In the genomic region with DNA sequence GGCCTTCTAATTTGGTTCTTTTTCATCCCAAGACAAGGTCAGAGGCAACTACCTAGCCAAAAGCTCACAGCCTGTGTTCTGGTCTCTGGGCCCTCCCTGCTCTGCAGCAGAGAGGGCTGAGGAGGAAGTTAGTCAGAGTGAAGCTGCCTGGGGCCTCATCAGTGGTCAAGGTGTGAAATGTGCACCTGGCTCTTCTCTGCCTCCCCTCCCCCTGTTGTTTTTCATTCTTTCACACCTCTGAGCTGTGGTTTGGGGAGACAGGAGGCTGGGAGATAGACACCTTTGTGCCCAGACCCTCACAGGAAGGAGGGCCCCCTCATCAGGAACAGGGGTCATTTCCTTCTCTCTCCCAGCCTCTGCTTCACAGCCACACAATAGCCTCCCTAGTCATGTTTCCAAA, we compare ENCODE assay signal across 16 mouse cellular contexts. TPM values are rescaled to one million over a fixed set of nuclear protein-coding genes. Genes with fewer than 3 reads are reported as not detected.
"Had no signal": no experiment of that assay in that cellular context is flagged by ENCODE, and none has a peak within 500 bp of the region (broad histone marks: within the 10 kb centered on the region; RNA-seq: fewer than 3 reads in every experiment).

No protein-coding gene starts in this region.

- H3K9ac ChIP-seq: limb, embryonic 13.5 days; liver, embryonic 14.5 days; midbrain, embryonic 15.5 days; neural tube, embryonic 13.5 days had no signal

- H3K36me3 ChIP-seq: limb, embryonic 13.5 days; midbrain, embryonic 10.5 days; midbrain, embryonic 15.5 days; neural tube, embryonic 13.5 days had no signal

- H3K4me1 ChIP-seq: limb, embryonic 13.5 days had no signal

- H3K4me2 ChIP-seq: limb, embryonic 13.5 days; midbrain, embryonic 15.5 days; neural tube, embryonic 13.5 days had no signal

- H3K27ac ChIP-seq: kidney, postnatal 0 days; layer of hippocampus, adult 2 months; limb, embryonic 13.5 days; liver, embryonic 14.5 days; midbrain, embryonic 10.5 days; midbrain, embryonic 15.5 days; neural tube, embryonic 13.5 days; stomach, postnatal 0 days had no signal

- DNase-seq: kidney, adult 8-10 months; kidney, postnatal 4 days; left cerebral cortex, postnatal 4 days; lung, adult 18-20 months; retina, postnatal 1 day; right cerebral cortex, postnatal 4 days had no signal

- H3K9me3 ChIP-seq: limb, embryonic 13.5 days; midbrain, embryonic 10.5 days; midbrain, embryonic 15.5 days; neural tube, embryonic 13.5 days had no signal

- H3K4me3 ChIP-seq: layer of hippocampus, adult 2 months; limb, embryonic 13.5 days; midbrain, embryonic 10.5 days; midbrain, embryonic 15.5 days; neural tube, embryonic 13.5 days had no signal

- ATAC-seq: intestine, postnatal 0 days; midbrain, embryonic 15.5 days had no signal

RNA-seq across cellular contexts. Expression of gene Cxcr3, which starts 3.1 kb away (rescaled TPM):
- polyA plus RNA-seq: midbrain, embryonic 10.5 days had no signal

RNA-seq across cellular contexts. Expression of gene Gm4779, which starts 57.0 kb away (rescaled TPM):
- polyA plus RNA-seq: intestine, postnatal 0 days; liver, adult 2 months; neural tube, embryonic 13.5 days; stomach, postnatal 0 days had no signal

RNA-seq across cellular contexts. Expression of gene 8030474K03Rik, which starts 57.3 kb away (rescaled TPM):
- polyA plus RNA-seq: intestine, postnatal 0 days; liver, adult 2 months; midbrain, embryonic 10.5 days; midbrain, embryonic 15.5 days; neural tube, embryonic 13.5 days; stomach, postnatal 0 days had no signal
